Mouse (Mus musculus): Measurements from ENCODE around the gene Axin2. TPM values are rescaled to one million over a fixed set of nuclear protein-coding genes. Genes with fewer than 3 reads are reported as not detected.
A peak's percentile ranks its signal among the peaks of the same experiment; 100 is the strongest.

The Axin2 gene
- total and polyA plus RNA-seq, 3 experiments: 14.2 to 29.9 (median 16.6) TPM

- Histone ChIP-seq H3K27me3 (replicated peaks) (no peaks in the 10 kb centered on the region), H3K4me3 (replicated peaks in 1 of 3; ENCODE audit: low read depth in 2 of 3, low read length in 2 of 3, poor library complexity in 1 of 3) (no peak overlapping the region), H3K27ac (ENCODE audit: insufficient read depth, low read depth) (no peak overlapping the region), H3K4me1 (ENCODE audit: control insufficient read depth in 1 of 2, insufficient read depth in 2 of 2) (peaks cover 33 to 84% of the 10 kb centered on the region in 2 experiments), H3K79me2 (replicated peaks; ENCODE audit: control insufficient read depth, extremely low read depth, insufficient read depth, poor library complexity, severe bottlenecking) (peaks cover 18% of the 10 kb centered on the region), H3K9me3 (replicated peaks; ENCODE audit: low read length) (no peaks in the 10 kb centered on the region), H3K9ac (ENCODE audit: insufficient read depth, low read depth) (no peak overlapping the region), H3K36me3 (replicated peaks in 1 of 2; ENCODE audit: control insufficient read depth in 1 of 2, insufficient read depth in 1 of 2, low read length in 1 of 2) (peaks cover 8 to 77% of the 10 kb centered on the region in 2 experiments), H3K4me2 (ENCODE audit: insufficient read depth, low read depth, poor library complexity, severe bottlenecking) (no peak overlapping the region)
- no peak for DNase-seq (ENCODE audit: extremely low read depth)
- no peak for TF ChIP-seq IRF4 (IDR thresholded peaks at IDR 0.05; ENCODE audit: low read depth, low read length)
- TF ChIP-seq MEF2A (IDR thresholded peaks at IDR 0.05; ENCODE audit: borderline replicate concordance, low read depth, low read length): no peak
- TF ChIP-seq POLR2AphosphoS2 (IDR thresholded peaks at IDR 0.05; ENCODE audit: low read depth, low read length): no peak
- no peak for TF ChIP-seq NRF1 (IDR thresholded peaks at IDR 0.05; ENCODE audit: low read depth, low read length)
- no peak for TF ChIP-seq MXI1 (IDR thresholded peaks at IDR 0.05; ENCODE audit: low read depth, low read length)
- no peak for TF ChIP-seq ELF1 (IDR thresholded peaks at IDR 0.05; ENCODE audit: low read depth, low read length)
- TF ChIP-seq SMC3 (IDR thresholded peaks at IDR 0.05; ENCODE audit: low read depth, low read length): no peak
- TF ChIP-seq MAX (IDR thresholded peaks at IDR 0.05; ENCODE audit: low read length): no peak
- no peak for TF ChIP-seq HCFC1 (IDR thresholded peaks at IDR 0.05; ENCODE audit: low read depth, low read length)
- no peak for TF ChIP-seq CHD1 (IDR thresholded peaks at IDR 0.05; ENCODE audit: low read depth, low read length)
- no peak for TF ChIP-seq RCOR1 (conservative IDR thresholded peaks at IDR 0.05; ENCODE audit: low read depth, low read length)
- no peak for TF ChIP-seq MAFK (IDR thresholded peaks at IDR 0.05; ENCODE audit: insufficient replicate concordance, low read length)
- no peak for TF ChIP-seq POLR2A (IDR thresholded peaks at IDR 0.05; ENCODE audit: low read depth, low read length)
- TF ChIP-seq USF1 (IDR thresholded peaks at IDR 0.05; ENCODE audit: low read depth, low read length): no peak
- no peak for TF ChIP-seq BHLHE40 (IDR thresholded peaks at IDR 0.05; ENCODE audit: low read depth, low read length)
- TF ChIP-seq GABPA (IDR thresholded peaks at IDR 0.05; ENCODE audit: insufficient replicate concordance, low read depth, low read length): no peak
- TF ChIP-seq JUN (IDR thresholded peaks at IDR 0.05; ENCODE audit: insufficient read depth, low read depth, low read length): no peak
- TF ChIP-seq EP300 (IDR thresholded peaks at IDR 0.05; ENCODE audit: low read length): no peak
- TF ChIP-seq MAZ (IDR thresholded peaks at IDR 0.05; ENCODE audit: low read depth, low read length): no peak
- TF ChIP-seq ZKSCAN1 (IDR thresholded peaks at IDR 0.05; ENCODE audit: borderline replicate concordance, low read depth, low read length): no peak
- in situ Hi-C loops (cut with MboI; ENCODE audit: low pct_ligation_motif_present, low pct_unique_long_range_greater_than_20kb, low sequenced_read_pairs): loop anchor here (10.0 kb wide), 1 partner anchor 472 kb away; no protein-coding TSS in a partner anchor
- dilution Hi-C loops (cut with MboI; ENCODE audit: extremely low pct_ligation_motif_present, extremely low pct_unique_long_range_greater_than_20kb, low sequenced_read_pairs): no loop called here
Measured at GRCm38 (mm10) chr11:108927093-108927444, 6.9 kb downstream of the Axin2 start.

DNA sequence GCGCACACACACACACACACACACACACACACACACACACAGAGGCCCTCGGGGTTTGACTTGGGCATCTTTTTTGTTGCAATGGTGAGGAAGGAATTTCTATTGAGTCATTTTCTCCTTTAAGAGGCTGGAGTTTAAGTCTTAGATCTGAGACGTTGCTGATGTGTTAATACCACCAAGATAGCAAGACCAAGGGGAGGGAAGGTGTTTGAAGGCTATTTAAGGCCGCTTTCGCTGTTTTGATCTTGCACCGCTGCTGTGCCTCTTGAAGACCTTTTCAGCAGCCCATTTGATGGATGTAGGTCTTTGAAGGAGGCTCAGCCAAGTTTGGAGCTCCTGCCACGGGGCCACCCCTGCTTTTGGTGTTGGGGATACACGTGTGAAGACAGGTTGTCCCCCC, 7.9 kb downstream of the Axin2 start:
- Histone ChIP-seq H3K4me3 (replicated peaks in 1 of 3; ENCODE audit: low read depth in 2 of 3, low read length in 2 of 3, poor library complexity in 1 of 3) (no peak overlapping the region), H3K9me3 (replicated peaks; ENCODE audit: low read length) (no peaks in the 10 kb centered on the region), H3K4me1 (ENCODE audit: control insufficient read depth in 1 of 2, insufficient read depth in 2 of 2) (peaks cover 33 to 83% of the 10 kb centered on the region in 2 experiments), H3K36me3 (replicated peaks in 1 of 2; ENCODE audit: control insufficient read depth in 1 of 2, insufficient read depth in 1 of 2, low read length in 1 of 2) (peaks cover 10 to 87% of the 10 kb centered on the region in 2 experiments), H3K79me2 (replicated peaks; ENCODE audit: control insufficient read depth, extremely low read depth, insufficient read depth, poor library complexity, severe bottlenecking) (peaks cover 10% of the 10 kb centered on the region; the same call in 1 of the 2 replicates), H3K27ac (ENCODE audit: insufficient read depth, low read depth) (peak overlapping the region; percentile 25; the same call in 1 of the 2 replicates), H3K9ac (ENCODE audit: insufficient read depth, low read depth) (no peak overlapping the region; the same call in 1 of the 2 replicates), H3K4me2 (ENCODE audit: insufficient read depth, low read depth, poor library complexity, severe bottlenecking) (peak overlapping the region; percentile 17; the same call in 1 of the 2 replicates), H3K27me3 (replicated peaks) (no peaks in the 10 kb centered on the region)
- in situ Hi-C loops (cut with MboI; ENCODE audit: low pct_ligation_motif_present, low pct_unique_long_range_greater_than_20kb, low sequenced_read_pairs): loop anchor here (10.0 kb wide), 1 partner anchor 473 kb away; no protein-coding TSS in a partner anchor
- dilution Hi-C loops (cut with MboI; ENCODE audit: extremely low pct_ligation_motif_present, extremely low pct_unique_long_range_greater_than_20kb, low sequenced_read_pairs): no loop called here
- TF ChIP-seq MAFK (IDR thresholded peaks at IDR 0.05; ENCODE audit: insufficient replicate concordance, low read length) (no peak), EP300 (IDR thresholded peaks at IDR 0.05; ENCODE audit: low read length) (no peak), MEF2A (IDR thresholded peaks at IDR 0.05; ENCODE audit: borderline replicate concordance, low read depth, low read length) (no peak), PAX5 (IDR thresholded peaks at IDR 0.05; ENCODE audit: low read length) (no peak), USF2 (conservative IDR thresholded peaks at IDR 0.05; ENCODE audit: low read depth, low read length) (no peak), BHLHE40 (IDR thresholded peaks at IDR 0.05; ENCODE audit: low read depth, low read length) (no peak), POLR2AphosphoS2 (IDR thresholded peaks at IDR 0.05; ENCODE audit: low read depth, low read length) (no peak), SIN3A (IDR thresholded peaks at IDR 0.05; ENCODE audit: low read length) (no peak), UBTF (IDR thresholded peaks at IDR 0.05; ENCODE audit: low read depth, low read length) (no peak), JUND (conservative IDR thresholded peaks at IDR 0.05; ENCODE audit: low read depth, low read length) (no peak), ZMIZ1 (IDR thresholded peaks at IDR 0.05; ENCODE audit: low read depth, low read length) (no peak), NRF1 (IDR thresholded peaks at IDR 0.05; ENCODE audit: low read depth, low read length) (no peak), ETS1 (conservative IDR thresholded peaks at IDR 0.05; ENCODE audit: low read depth, low read length) (no peak), SMC3 (IDR thresholded peaks at IDR 0.05; ENCODE audit: low read depth, low read length) (no peak)
- DNase-seq (ENCODE audit: extremely low read depth): no peak
